Mouse (Mus musculus) stomach, postnatal 0 days (tissue): Measurements from ENCODE around the gene Mcoln3.

Experiments
- CTCF ChIP-seq: IDR thresholded peaks from 2 replicates; pipeline ENCODE4 v1.5.1; 2016; ENCODE audit warnings: antibody characterized with exemption, low read depth, mild to moderate bottlenecking, moderate library complexity
- EP300 ChIP-seq: optimal IDR thresholded peaks from 2 replicates; pipeline ENCODE3; 2016; ENCODE audit warnings: antibody characterized with exemption

DNA sequence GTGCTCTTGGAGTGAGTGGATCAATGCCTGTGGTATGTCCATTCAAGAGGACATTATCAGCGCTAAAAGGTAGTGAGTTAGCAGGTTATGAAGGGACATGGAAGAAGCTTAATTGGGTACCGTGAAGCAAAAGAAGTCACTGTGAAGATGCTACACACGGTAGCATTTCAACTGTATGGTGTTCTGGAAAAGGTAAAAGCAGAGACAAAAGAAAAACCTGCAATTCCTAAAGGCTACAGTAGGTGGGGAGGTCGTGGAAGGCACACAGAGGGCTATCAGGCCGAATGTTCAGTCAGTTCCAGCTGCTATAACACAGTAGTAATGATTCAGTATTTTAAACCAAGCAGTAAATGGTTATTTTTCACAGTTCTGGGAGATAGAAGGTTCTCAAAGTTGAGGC, 28.3 kb downstream of the Mcoln3 start:
- no peak for TF ChIP-seq EP300
- TF ChIP-seq CTCF: peak; percentile 27; the same call in 1 of the 2 replicates
